Mouse (Mus musculus) CH12F3 (cell line): ENCODE results near the gene Bbs4.

Source experiments
- in situ Hi-C: fragments of 300-500 bp; cut with MboI; formaldehyde crosslinking; loops from 2 replicates; pipeline ENCODE4 v1.14.3; 2020; ENCODE audit warnings: low sequenced_read_pairs

The Bbs4 gene

GRCm38 (mm10) chr9:59292493-59292875 is 60.8 kb downstream of the Bbs4 start:
- in situ Hi-C loops: no loop called here

- in situ Hi-C loops: no loop called here
These were observed 61.4 kb downstream of the Bbs4 start for GRCm38 (mm10) chr9:59291688-59292492.

DNA sequence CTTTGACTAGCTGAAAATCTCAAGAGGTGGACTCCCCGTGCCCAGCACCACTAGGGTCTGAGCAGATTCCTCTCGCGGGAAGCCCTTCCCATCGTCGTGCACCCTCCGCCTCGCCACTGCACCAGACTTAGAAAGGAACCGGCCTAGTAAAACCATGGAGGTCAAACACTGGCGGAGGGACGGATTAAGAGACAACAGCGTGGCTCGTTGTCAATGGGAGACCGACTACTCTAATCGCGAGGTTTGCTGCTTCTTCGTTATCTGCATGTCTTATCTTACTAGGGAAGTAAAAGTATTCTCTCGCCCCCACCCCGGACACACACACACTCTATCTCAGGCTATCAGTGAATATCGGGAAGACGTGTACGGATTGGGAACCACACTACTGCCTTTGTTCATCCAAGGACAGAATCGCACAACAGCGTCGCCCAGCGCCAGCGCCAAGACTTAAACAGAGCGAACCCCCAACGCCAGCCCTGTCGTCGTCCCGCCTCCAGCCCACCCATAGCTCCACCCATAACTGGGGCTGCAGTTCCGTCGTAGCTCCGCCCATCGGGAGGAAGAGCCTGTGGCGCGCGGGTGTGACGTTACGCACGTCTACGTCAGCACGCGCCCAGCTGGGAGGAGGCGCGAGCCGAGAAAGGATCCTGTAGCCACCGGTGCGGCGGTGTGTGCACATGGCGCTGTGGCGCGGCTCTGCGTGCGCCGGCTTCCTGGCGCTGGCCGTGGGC is 62.2 kb downstream of the Bbs4 start, which contains the start of gene Adpgk:
Adpgk (plus strand) TSS at position 602 of the 731 bp plus-strand sequence.
- in situ Hi-C loops: no loop called here

DNA sequence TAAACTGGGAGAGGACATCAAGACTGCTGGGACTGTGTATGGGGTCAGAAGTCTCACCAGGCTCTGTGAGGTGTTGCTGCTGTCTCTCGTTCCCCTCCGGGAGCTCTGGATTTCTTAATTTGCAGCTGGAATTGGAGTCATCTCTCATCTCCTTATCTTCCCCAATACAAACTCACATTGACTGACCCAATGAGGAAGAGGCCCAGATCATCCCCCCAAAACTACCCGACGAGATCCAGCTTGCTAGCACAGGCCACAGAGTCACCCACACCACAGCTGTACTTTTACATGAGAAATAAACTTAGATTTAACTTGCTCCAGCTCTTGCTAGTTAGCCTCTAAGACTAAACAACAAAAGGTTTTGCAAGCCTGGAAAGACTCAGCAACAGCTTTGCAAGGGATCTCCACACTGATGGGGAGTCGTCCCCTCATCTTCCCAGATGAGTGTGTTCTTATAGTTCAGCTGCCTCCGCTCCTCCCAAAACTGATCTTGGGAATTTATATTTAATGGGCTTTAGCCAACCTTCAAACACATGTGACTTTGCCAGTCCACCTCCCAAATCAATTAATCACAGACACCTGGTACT is 63.7 kb downstream of the Bbs4 start:
- in situ Hi-C loops: loop anchor here (10.0 kb wide), 1 partner anchor 275 kb away; no protein-coding TSS in a partner anchor

GRCm38 (mm10) chr9:59288685-59289410 is 64.5 kb downstream of the Bbs4 start:
- in situ Hi-C loops: loop anchor here (10.0 kb wide), 1 partner anchor 274 kb away; no protein-coding TSS in a partner anchor

- in situ Hi-C loops: loop anchor here (10.0 kb wide), 1 partner anchor 273 kb away; no protein-coding TSS in a partner anchor
These were observed 65.2 kb downstream of the Bbs4 start for GRCm38 (mm10) chr9:59288058-59288457.

DNA sequence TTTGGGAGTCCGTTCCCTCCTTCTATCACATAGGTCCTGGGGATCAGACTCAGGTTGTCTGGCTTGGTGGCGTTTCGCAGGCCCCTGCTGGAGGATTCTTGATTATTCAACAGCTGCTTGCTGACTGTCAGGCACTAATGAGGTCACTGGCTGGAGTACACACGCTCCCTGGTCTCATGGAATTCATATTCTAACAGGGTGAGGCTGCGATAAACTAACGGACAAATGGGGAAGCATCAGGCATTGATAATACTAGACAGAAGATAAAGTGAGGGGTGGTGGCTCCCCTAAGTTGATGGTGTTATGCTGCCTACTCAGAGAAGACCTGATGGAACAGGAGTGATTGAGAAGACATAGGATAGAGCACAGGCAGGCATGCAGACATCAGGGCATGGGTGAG is 67.7 kb downstream of the Bbs4 start:
- in situ Hi-C loops: loop anchor here (10.0 kb wide), 1 partner anchor 271 kb away; no protein-coding TSS in a partner anchor

GRCm38 (mm10) chr9:59282683-59282986 is 70.7 kb downstream of the Bbs4 start:
- in situ Hi-C loops: loop anchor here (10.0 kb wide), 1 partner anchor 268 kb away; no protein-coding TSS in a partner anchor

DNA sequence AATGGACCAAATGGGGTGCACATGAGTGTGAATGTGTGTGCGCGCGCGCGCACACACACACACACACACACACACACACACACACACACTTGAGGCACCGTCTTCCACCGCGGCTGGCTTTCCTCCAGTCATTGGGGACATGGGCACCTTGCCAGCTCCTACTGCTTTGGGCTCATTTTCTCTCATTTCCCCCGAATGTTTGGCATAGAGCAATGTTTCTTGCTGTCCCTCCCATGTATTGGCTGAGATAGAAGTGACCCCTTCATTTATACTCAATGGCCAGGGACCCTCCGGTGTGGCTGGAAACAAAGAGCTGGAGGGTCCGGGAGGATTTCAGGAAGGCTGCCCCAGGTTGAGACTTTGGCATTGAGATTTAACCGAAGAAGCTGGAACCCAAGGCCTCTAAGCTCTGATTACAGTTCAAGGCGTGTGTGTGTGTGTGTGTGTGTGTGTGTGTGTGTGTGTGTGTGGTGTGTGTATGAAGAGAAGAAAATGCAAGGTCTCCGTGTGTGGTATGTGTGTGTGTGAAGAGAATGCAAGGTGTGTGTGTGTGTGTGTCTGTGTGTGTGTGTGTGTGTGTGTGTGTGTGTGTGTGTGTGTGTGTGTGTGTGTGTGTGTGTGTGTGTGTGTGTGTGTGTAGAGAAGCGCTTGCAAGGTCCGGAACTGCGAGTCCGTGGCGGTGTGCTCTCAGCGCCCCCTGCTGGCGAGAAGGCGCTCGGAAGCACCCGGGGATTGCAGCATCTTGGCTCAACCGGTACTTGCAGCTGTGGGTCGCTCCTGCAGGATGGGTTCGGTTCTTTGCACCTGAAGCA is 71.2 kb downstream of the Bbs4 start:
- in situ Hi-C loops: loop anchor here (10.0 kb wide), 1 partner anchor 267 kb away; no protein-coding TSS in a partner anchor

- in situ Hi-C loops: loop anchor here (10.0 kb wide), 1 partner anchor 266 kb away; no protein-coding TSS in a partner anchor
These were observed 72.4 kb downstream of the Bbs4 start for GRCm38 (mm10) chr9:59280888-59281287.

- in situ Hi-C loops: no loop called here
These were observed 74.6 kb downstream of the Bbs4 start for GRCm38 (mm10) chr9:59278694-59279093.

GRCm38 (mm10) chr9:59278199-59278598 is 75.1 kb downstream of the Bbs4 start:
- in situ Hi-C loops: no loop called here

- in situ Hi-C loops: no loop called here
These were observed 78.4 kb downstream of the Bbs4 start for GRCm38 (mm10) chr9:59274846-59275455.

DNA sequence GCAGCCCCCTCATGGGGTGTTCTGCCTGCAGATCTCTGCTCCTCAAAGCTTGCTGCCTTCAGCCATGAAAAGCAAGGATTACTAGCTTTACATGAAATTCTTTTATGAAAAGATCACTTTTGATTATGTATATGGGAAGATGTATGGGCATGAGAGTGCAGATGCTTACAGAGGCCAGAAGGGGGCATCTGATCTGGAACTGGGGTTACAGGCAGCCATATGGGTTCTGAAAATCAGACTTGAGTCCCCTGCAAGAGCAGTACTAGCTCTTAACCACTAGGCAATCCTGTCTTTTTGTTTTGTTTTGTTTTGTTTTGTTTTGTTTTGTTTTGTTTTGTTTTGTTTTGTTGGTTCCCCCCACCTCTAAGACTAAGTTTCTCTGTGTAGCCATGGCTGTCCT is 80.1 kb downstream of the Bbs4 start:
- in situ Hi-C loops: no loop called here
